Comparison of ENCODE assay signal across 24 mouse cellular contexts in genomic region chr16:57171570-57171969, GRCm38 (mm10). TPM values are rescaled to one million over a fixed set of nuclear protein-coding genes. Genes with fewer than 3 reads are reported as not detected.
DNase-seq lines count a peak whose midpoint lies in the region; ATAC-seq and TF ChIP-seq lines count a peak whose summit lies in the region.
"Had no signal": no experiment of that assay in that cellular context is flagged by ENCODE, and none has a peak within 500 bp of the region (broad histone marks: within the 10 kb centered on the region; RNA-seq: fewer than 3 reads in every experiment).

No protein-coding gene starts in this region.

- peak; percentile 56 for DNase-seq in forebrain, postnatal 0 days
- DNase-seq in left cerebral cortex, postnatal 25 days (ENCODE audit: low spot score in 2 of 2), result peak; percentile 36 to 72
- no peak for DNase-seq in left cerebral cortex, adult 11 months (ENCODE audit: low spot score)
- peak; percentile 84 for DNase-seq in brain, embryonic 14.5 days (ENCODE audit: low read depth)
- DNase-seq in telencephalon, adult 2 months (ENCODE audit: low read depth, low spot score), result peak; percentile 58
- no peak for DNase-seq in ovary, postnatal 14 days (ENCODE audit: low spot score)
- DNase-seq: adrenal gland, adult 2 months; adrenal gland, postnatal 14 days; cerebellum, adult 11 months; cerebellum, adult 2 months; cerebellum, postnatal 10 days; gastrocnemius, postnatal 10 days; gastrocnemius, postnatal 36 days; heart, adult 2 months; heart, postnatal 14 days; heart, postnatal 4 days had no signal

- WGBS in forebrain, postnatal 0 days, result 60% methylated on average over 6 of the region's 6 CpGs
- 78% methylated on average over 6 of the region's 6 CpGs for WGBS in forebrain, embryonic 13.5 days

- intact Hi-C loops in left cerebral cortex, postnatal 25 days (cut with DNase I), result no loop called here

- no peak overlapping the region for H3K27ac ChIP-seq in forebrain, postnatal 0 days (ENCODE audit: low read depth, low read length)
- H3K27ac ChIP-seq in forebrain, embryonic 13.5 days, result no peak overlapping the region
- H3K27ac ChIP-seq: heart, adult 2 months; heart, embryonic 10.5 days; heart, embryonic 13.5 days; hindbrain, embryonic 14.5 days; hindbrain, postnatal 0 days had no signal

- no peak for ATAC-seq in forebrain, postnatal 0 days
- ATAC-seq in forebrain, embryonic 13.5 days, result no peak
- ATAC-seq: CD4-positive, CD25-positive, alpha-beta regulatory T cell, adult 4 months; hindbrain, postnatal 0 days; inflammation-experienced regulatory T-cells, adult 6 months; intestine, embryonic 16.5 days had no signal

- H3K9me3 ChIP-seq in forebrain, postnatal 0 days (ENCODE audit: low read length), result no peaks in the 10 kb centered on the region
- no peaks in the 10 kb centered on the region for H3K9me3 ChIP-seq in forebrain, embryonic 13.5 days (replicated peaks)
- H3K9me3 ChIP-seq: heart, embryonic 10.5 days had no signal

- no peak for TF ChIP-seq CTCF in forebrain, postnatal 0 days (IDR thresholded peaks at IDR 0.05; ENCODE audit: low read depth)
- TF ChIP-seq CTCF in brain, embryonic 14.5 days (IDR thresholded peaks at IDR 0.05; ENCODE audit: borderline replicate concordance, extremely low read depth, insufficient read depth, insufficient read length), result no peak

- no peak overlapping the region for H3K4me3 ChIP-seq in forebrain, postnatal 0 days (ENCODE audit: low read depth, low read length)
- no peak overlapping the region for H3K4me3 ChIP-seq in forebrain, embryonic 13.5 days
- H3K4me3 ChIP-seq: heart, adult 2 months; heart, embryonic 10.5 days; heart, embryonic 13.5 days had no signal

- H3K9ac ChIP-seq in forebrain, postnatal 0 days, result no peak overlapping the region
- no peak overlapping the region for H3K9ac ChIP-seq in forebrain, embryonic 13.5 days
- H3K9ac ChIP-seq: heart, embryonic 13.5 days; hindbrain, embryonic 14.5 days had no signal

- no peak overlapping the region for H3K4me2 ChIP-seq in forebrain, postnatal 0 days (ENCODE audit: low read depth)
- H3K4me2 ChIP-seq in forebrain, embryonic 13.5 days, result no peak overlapping the region
- H3K4me2 ChIP-seq: heart, embryonic 13.5 days; hindbrain, embryonic 14.5 days had no signal

- no peak for TF ChIP-seq POLR2A in brain, embryonic 14.5 days (IDR thresholded peaks at IDR 0.05; ENCODE audit: borderline replicate concordance, extremely low read depth, insufficient read depth, insufficient read length, poor library complexity, severe bottlenecking)

- peaks cover 23% of the 10 kb centered on the region for H3K36me3 ChIP-seq in forebrain, postnatal 0 days (ENCODE audit: insufficient read depth)
- H3K36me3 ChIP-seq in forebrain, embryonic 13.5 days (ENCODE audit: poor library complexity, severe bottlenecking), result peaks cover 11% of the 10 kb centered on the region; the same call in 1 of the 2 replicates

- H3K27me3 ChIP-seq in forebrain, postnatal 0 days (ENCODE audit: insufficient read depth, low read length), result no peaks in the 10 kb centered on the region
- no peaks in the 10 kb centered on the region for H3K27me3 ChIP-seq in forebrain, embryonic 13.5 days
- H3K27me3 ChIP-seq: heart, embryonic 13.5 days had no signal

- H3K4me1 ChIP-seq in forebrain, postnatal 0 days (ENCODE audit: insufficient read depth), result peaks cover 6% of the 10 kb centered on the region; the same call in 1 of the 2 replicates
- H3K4me1 ChIP-seq in forebrain, embryonic 13.5 days, result peaks cover 10% of the 10 kb centered on the region

RNA-seq across cellular contexts. Expression of gene Nit2, which starts 4.4 kb away (rescaled TPM):
- total RNA-seq in forebrain, postnatal 0 days (2014; rRNA removed), result 23.7 and 28.5 TPM in 2 replicates
- polyA plus RNA-seq in forebrain, postnatal 0 days (2015; fragmentation: Nextera tagmentation; extraction: Ambion mirVana), result 38.8 and 41.4 TPM in 2 replicates
- polyA plus RNA-seq in forebrain, embryonic 13.5 days (2015; fragmentation: Nextera tagmentation; extraction: Ambion mirVana), result 45.4 and 51.9 TPM in 2 replicates
- 10 to 100 TPM; 14.8 to 16.3 TPM for total RNA-seq in left cerebral cortex, postnatal 25 days (2021)
- polyA plus RNA-seq in brain, embryonic 14.5 days (2012; rRNA removed), result 20.9 and 23.8 TPM in 2 replicates

RNA-seq across cellular contexts. Expression of gene Tomm70a, which starts 50.1 kb away (rescaled TPM):
- total RNA-seq in forebrain, postnatal 0 days (2014; rRNA removed), result 129 and 138 TPM in 2 replicates
- polyA plus RNA-seq in forebrain, postnatal 0 days (2015; fragmentation: Nextera tagmentation; extraction: Ambion mirVana), result 59.3 and 65.7 TPM in 2 replicates
- 43.2 and 47.2 TPM in 2 replicates for polyA plus RNA-seq in forebrain, embryonic 13.5 days (2015; fragmentation: Nextera tagmentation; extraction: Ambion mirVana)
- 100 to 1,000 TPM; 105 to 110 TPM for total RNA-seq in left cerebral cortex, postnatal 25 days (2021)
- polyA plus RNA-seq in brain, embryonic 14.5 days (2012; rRNA removed), result 41.7 and 53.8 TPM in 2 replicates

RNA-seq across cellular contexts. Expression of gene Tbc1d23, which starts 59.7 kb away (rescaled TPM):
- total RNA-seq in forebrain, postnatal 0 days (2014; rRNA removed), result 75.8 and 89.1 TPM in 2 replicates
- polyA plus RNA-seq in forebrain, postnatal 0 days (2015; fragmentation: Nextera tagmentation; extraction: Ambion mirVana), result 29.3 and 33.5 TPM in 2 replicates
- polyA plus RNA-seq in forebrain, embryonic 13.5 days (2015; fragmentation: Nextera tagmentation; extraction: Ambion mirVana), result 26.5 and 27.4 TPM in 2 replicates
- total RNA-seq in left cerebral cortex, postnatal 25 days (2021), result 10 to 100 TPM; 40.6 to 48.6 TPM
- 49.5 and 49.6 TPM in 2 replicates for polyA plus RNA-seq in brain, embryonic 14.5 days (2012; rRNA removed)

Comparison
In these comparisons a context has a peak if more than half of its experiments do, and no peak if none do; other contexts are left out.
1. DNase-seq: peak in forebrain, postnatal 0 days (single experiment), left cerebral cortex, postnatal 25 days (2 of 2), brain, embryonic 14.5 days (single experiment) and telencephalon, adult 2 months (single experiment); none in left cerebral cortex, adult 11 months (single experiment) and ovary, postnatal 14 days (single experiment).